Mouse (Mus musculus): Measurements from ENCODE around the gene Ovca2. TPM values are rescaled to one million over a fixed set of nuclear protein-coding genes. Genes with fewer than 3 reads are reported as not detected.
"Not testable (repeated sequence)": the region's sequence is repeated elsewhere in the genome, so short reads cannot be mapped to it uniquely, and the experiment has no call there.

The Ovca2 gene
- polyA plus RNA-seq, 1 experiment from 2014 or later = 28.6 TPM

DNA sequence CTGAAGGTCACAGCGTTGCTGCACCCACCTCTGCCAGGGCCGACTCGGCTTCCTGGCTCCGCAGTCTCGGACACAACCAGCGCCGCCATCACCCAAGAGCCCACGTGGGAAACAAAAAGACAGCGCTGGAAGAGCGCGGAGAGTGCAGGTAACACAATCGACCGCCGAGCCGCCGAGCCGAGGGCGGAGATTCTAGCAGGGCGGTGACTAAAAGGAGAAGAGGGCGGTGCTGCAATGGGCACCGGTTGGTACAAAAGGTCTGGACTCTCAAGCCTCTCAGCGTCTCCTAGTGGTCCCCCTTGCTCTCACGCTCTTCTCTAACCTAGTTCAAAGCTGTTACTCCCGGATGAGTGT lies 11.7 kb upstream of the Ovca2 start:
- peaks cover 25% of the 10 kb centered on the region for H3K27me3 ChIP-seq (ENCODE audit: insufficient read depth, low read length)
- H3K4me2 ChIP-seq = peak overlapping the region; percentile 80
- peaks cover 9% of the 10 kb centered on the region for H3K4me1 ChIP-seq (ENCODE audit: insufficient read depth)
- TF ChIP-seq CTCF (IDR thresholded peaks at IDR 0.05; ENCODE audit: low read depth) = peak; percentile 47
- H3K9me3 ChIP-seq (ENCODE audit: low read depth, low read length) = no peaks in the 10 kb centered on the region
- H3K9ac ChIP-seq = peak overlapping the region; percentile 63
- DNase-seq (peak; percentile 95), ATAC-seq (ENCODE audit: insufficient read depth) (peak; percentile 79)
- 0 out of 2 replicates have a peak, but pooled peaks cover 3% of the 10 kb centered on the region for H3K36me3 ChIP-seq (ENCODE audit: insufficient read depth)
- no peak overlapping the region for H3K27ac ChIP-seq (ENCODE audit: low read depth)
- WGBS = under 1% methylated on average over 24 of the region's 24 CpGs
- H3K4me3 ChIP-seq (ENCODE audit: low read depth, low read length) = peak overlapping the region; percentile 79

DNA sequence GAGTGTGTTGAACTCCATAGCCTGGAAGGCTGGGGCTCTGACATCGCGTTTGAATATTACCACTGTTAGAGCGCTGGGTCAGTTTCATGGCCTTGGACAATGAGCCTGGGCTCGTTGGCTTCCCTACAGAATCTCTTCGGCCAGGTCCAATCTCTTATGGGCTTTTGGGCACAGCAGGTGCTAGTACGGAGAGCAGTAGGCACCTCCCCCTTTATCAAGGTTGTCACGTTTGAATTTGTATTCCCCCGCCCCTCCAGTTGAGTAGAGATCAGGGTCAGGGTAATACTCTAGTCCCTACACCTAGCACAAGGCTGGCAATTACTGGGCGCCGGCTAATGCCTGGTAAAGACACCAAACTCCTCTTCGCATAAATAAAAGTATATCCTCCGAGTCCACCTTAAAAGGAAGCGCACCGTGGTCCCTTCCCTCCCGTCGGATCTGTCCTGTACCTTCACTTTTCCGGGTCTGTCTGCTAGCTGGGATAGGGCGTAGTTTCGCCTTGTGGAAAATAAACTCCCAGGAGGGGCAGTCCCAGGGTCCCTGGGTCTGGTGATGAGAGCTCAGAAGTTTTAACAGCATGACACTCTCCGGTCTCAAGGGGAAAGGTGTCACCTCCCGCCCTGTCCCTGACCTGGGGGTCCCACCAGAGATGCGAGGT lies 11.2 kb upstream of the Ovca2 start:
- peak overlapping the region; percentile 80 for H3K4me2 ChIP-seq
- peaks cover 20% of the 10 kb centered on the region for H3K27me3 ChIP-seq (ENCODE audit: insufficient read depth, low read length)
- 0 out of 2 replicates have a peak, but pooled peaks cover 3% of the 10 kb centered on the region for H3K36me3 ChIP-seq (ENCODE audit: insufficient read depth)
- H3K27ac ChIP-seq (ENCODE audit: low read depth) = no peak overlapping the region
- no peaks in the 10 kb centered on the region for H3K9me3 ChIP-seq (ENCODE audit: low read depth, low read length)
- WGBS = under 1% methylated on average over 22 of the region's 22 CpGs
- H3K4me3 ChIP-seq (ENCODE audit: low read depth, low read length) = peak overlapping the region; percentile 79
- peak overlapping the region; percentile 63 for H3K9ac ChIP-seq
- H3K4me1 ChIP-seq (ENCODE audit: insufficient read depth) = peaks cover 9% of the 10 kb centered on the region
- no peak for TF ChIP-seq CTCF (IDR thresholded peaks at IDR 0.05; ENCODE audit: low read depth)
- no peak; the same call in 1 of the 2 replicates for ATAC-seq (ENCODE audit: insufficient read depth)
- DNase-seq = no peak

DNA sequence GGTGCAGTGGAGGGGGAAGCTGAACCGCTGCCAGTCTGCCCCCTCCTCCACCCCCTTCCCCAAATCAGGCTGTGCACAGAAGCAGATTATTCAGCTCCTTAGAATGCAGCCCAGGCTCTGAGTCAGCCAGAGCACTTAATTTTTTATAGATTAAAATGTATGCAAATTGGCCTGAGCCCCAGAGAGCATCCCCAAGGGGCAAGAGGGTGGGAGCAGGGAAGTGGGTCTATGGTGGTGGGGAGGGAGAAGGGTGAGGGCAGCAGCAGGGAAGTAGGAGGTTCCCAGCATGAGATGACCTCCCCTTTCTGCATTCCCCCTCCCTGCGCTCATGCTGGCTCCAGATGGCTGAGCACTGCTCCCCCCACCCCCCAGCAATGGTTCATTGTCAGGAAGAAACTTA lies 6.4 kb upstream of the Ovca2 start:
- H3K9me3 ChIP-seq (ENCODE audit: low read depth, low read length) = no peaks in the 10 kb centered on the region
- no peak overlapping the region for H3K4me2 ChIP-seq
- no peak for TF ChIP-seq CTCF (IDR thresholded peaks at IDR 0.05; ENCODE audit: low read depth)
- DNase-seq (no peak), ATAC-seq (ENCODE audit: insufficient read depth) (no peak)
- H3K4me3 ChIP-seq (ENCODE audit: low read depth, low read length) = no peak overlapping the region
- WGBS = 82% methylated on average over 2 of the region's 2 CpGs
- no peak overlapping the region for H3K27ac ChIP-seq (ENCODE audit: low read depth)
- H3K36me3 ChIP-seq (ENCODE audit: insufficient read depth) = peaks cover 36% of the 10 kb centered on the region
- 0 out of 2 replicates have a peak, but pooled peaks cover 6% of the 10 kb centered on the region for H3K4me1 ChIP-seq (ENCODE audit: insufficient read depth)
- H3K9ac ChIP-seq = no peak overlapping the region
- H3K27me3 ChIP-seq (ENCODE audit: insufficient read depth, low read length) = no peaks in the 10 kb centered on the region

DNA sequence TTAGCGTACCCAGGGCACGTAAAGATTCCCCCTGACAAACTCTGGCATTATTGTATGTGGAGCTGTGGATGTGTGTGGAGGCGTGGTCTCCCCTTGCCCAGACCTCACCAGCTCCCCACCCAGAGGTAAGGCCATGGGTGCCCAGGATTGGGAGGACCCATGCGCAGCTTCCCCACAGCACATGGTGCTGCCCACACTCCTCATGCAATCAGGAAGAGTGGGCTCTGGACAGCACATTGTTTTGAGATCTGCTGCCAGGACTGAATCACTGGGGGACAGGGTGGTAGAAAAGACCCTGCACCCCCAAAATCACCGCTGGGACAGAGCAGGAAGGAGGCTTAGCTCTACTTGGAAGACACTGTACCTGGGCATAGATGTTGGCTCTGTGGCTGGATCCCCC lies 5.9 kb upstream of the Ovca2 start:
- WGBS = 89% methylated on average over 5 of the region's 5 CpGs
- H3K36me3 ChIP-seq (ENCODE audit: insufficient read depth) = peaks cover 36% of the 10 kb centered on the region

DNA sequence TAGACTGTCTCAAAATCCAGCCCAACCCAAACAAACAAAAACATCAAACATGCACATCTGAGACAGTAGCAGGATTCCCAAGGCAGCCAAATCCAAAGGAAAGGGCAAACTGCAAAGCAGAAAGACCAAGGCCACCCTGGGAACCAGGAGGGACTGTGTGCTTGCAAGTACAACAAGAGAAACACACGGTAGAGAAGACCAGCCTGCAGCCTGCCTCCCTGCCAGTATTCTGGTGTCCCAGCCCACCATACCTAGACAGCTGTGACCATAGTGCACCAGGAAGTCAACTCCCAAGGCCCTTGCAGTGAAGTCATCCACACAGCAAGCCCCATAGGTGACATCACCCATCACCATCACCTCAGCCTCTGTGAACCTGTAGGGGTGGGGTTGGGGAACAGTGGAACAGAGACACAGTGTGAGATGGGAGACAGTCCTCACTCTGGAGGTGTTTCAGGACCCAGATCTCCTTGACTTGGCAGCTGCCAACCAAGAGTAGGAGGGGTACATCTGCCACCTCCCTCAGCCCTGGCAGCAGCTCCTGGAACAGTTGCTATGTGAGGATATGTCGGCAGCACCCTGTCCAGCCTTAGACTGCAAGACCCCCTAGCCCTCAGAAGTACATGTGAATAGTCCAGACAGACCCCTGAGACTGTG lies 5.4 kb upstream of the Ovca2 start:
- no peak for TF ChIP-seq CTCF (IDR thresholded peaks at IDR 0.05; ENCODE audit: low read depth)
- H3K4me3 ChIP-seq (ENCODE audit: low read depth, low read length) = no peak overlapping the region
- H3K27me3 ChIP-seq (ENCODE audit: insufficient read depth, low read length) = no peaks in the 10 kb centered on the region
- H3K4me2 ChIP-seq = no peak overlapping the region
- H3K4me1 ChIP-seq (ENCODE audit: insufficient read depth) = no peaks in the 10 kb centered on the region
- no peak for DNase-seq
- H3K27ac ChIP-seq (ENCODE audit: low read depth) = no peak overlapping the region
- ATAC-seq (ENCODE audit: insufficient read depth) = no peak
- no peak overlapping the region for H3K9ac ChIP-seq
- WGBS = 74% methylated on average over 2 of the region's 2 CpGs
- no peaks in the 10 kb centered on the region for H3K9me3 ChIP-seq (ENCODE audit: low read depth, low read length)
- H3K36me3 ChIP-seq (ENCODE audit: insufficient read depth) = peaks cover 36% of the 10 kb centered on the region

More for the DNA sequence above, 5.9 kb upstream of the Ovca2 start:
- no peak for ATAC-seq (ENCODE audit: insufficient read depth)
- Histone ChIP-seq H3K9me3 (ENCODE audit: low read depth, low read length) (no peaks in the 10 kb centered on the region), H3K9ac (no peak overlapping the region), H3K27me3 (ENCODE audit: insufficient read depth, low read length) (no peaks in the 10 kb centered on the region), H3K4me3 (ENCODE audit: low read depth, low read length) (no peak overlapping the region), H3K4me1 (ENCODE audit: insufficient read depth) (0 out of 2 replicates have a peak, but pooled peaks cover 4% of the 10 kb centered on the region), H3K4me2 (no peak overlapping the region), H3K27ac (ENCODE audit: low read depth) (no peak overlapping the region)
- TF ChIP-seq CTCF (IDR thresholded peaks at IDR 0.05; ENCODE audit: low read depth) = no peak
- DNase-seq = no peak

DNA sequence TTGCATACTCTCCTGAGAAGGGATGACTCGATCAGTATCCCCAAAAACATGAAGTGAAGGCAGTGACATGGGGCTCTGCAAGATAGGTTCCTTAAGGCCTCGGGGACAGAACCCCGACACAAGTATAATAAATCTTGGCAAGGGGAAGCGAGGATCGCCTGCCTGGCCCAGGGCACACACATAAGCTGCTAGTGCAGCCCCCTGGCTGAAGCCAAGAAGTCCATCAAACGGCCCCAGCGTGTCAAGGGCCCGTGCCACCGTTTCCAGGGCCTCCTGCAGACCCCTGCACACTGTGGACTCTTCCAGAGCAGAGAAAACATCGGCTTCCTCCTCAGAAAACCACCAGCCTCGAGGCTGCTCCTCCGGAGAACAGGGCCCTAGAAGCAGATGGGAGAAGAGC lies 624 bp downstream of the Ovca2 start:
- H3K9ac ChIP-seq = peak overlapping the region; percentile 70
- peak overlapping the region; percentile 96 for H3K4me2 ChIP-seq
- H3K4me3 ChIP-seq (ENCODE audit: low read depth, low read length) = peak overlapping the region; percentile 77
- H3K27me3 ChIP-seq (ENCODE audit: insufficient read depth, low read length) = peaks cover 2% of the 10 kb centered on the region
- no peak for TF ChIP-seq CTCF (IDR thresholded peaks at IDR 0.05; ENCODE audit: low read depth)
- peaks cover 40% of the 10 kb centered on the region for H3K36me3 ChIP-seq (ENCODE audit: insufficient read depth)
- no peaks in the 10 kb centered on the region for H3K9me3 ChIP-seq (ENCODE audit: low read depth, low read length)
- 44% methylated on average over 12 of the region's 12 CpGs for WGBS
- DNase-seq (no peak), ATAC-seq (ENCODE audit: insufficient read depth) (no peak)
- H3K4me1 ChIP-seq (ENCODE audit: insufficient read depth) = peaks cover 5% of the 10 kb centered on the region; the same call in 1 of the 2 replicates
- peak overlapping the region; percentile 80 for H3K27ac ChIP-seq (ENCODE audit: low read depth)

DNA sequence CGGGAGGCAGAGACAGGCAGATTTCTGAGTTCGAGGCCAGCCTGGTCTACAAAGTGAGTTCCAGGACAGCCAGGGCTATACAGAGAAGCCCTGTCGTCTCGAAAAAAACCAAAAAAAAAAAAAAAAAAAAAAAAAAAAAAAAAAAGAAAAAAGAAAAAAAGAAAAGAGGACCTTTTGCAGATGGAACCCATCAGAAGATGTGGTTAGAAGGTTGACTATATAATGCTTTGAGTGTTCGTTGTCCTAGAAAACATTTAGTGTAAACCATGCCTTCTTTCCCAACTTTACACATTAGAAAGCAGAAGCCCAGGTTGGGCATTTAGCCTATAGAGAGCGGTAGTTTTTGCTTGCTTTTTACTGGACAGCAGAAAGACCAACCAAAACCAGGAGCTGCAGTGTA lies 4.1 kb downstream of the Ovca2 start:
- H3K9me3 ChIP-seq (ENCODE audit: low read depth, low read length); DNase-seq; H3K4me1 ChIP-seq (ENCODE audit: insufficient read depth); ATAC-seq (ENCODE audit: insufficient read depth); H3K4me2 ChIP-seq; H3K9ac ChIP-seq; H3K4me3 ChIP-seq (ENCODE audit: low read depth, low read length); H3K27ac ChIP-seq (ENCODE audit: low read depth): not testable (repeated sequence)
- Histone ChIP-seq H3K36me3 (ENCODE audit: insufficient read depth) (peaks cover 17% of the 10 kb centered on the region; the same call in 1 of the 2 replicates), H3K27me3 (ENCODE audit: insufficient read depth, low read length) (peaks cover 35% of the 10 kb centered on the region)
- 67% methylated on average over 6 of the region's 6 CpGs for WGBS

Data from lung, embryonic 14.5 days (tissue).